Mouse (Mus musculus) mature B cell (primary cell): ENCODE measurements around the gene Astn2.
"Not testable (repeated sequence)": the region's sequence is repeated elsewhere in the genome, so short reads cannot be mapped to it uniquely, and the experiment has no call there.

Experiments
- in situ Hi-C: fragments of 300-500 bp; cut with MboI; formaldehyde crosslinking; loops from 2 replicates; pipeline ENCODE4 v1.14.3; 2019

Gene Astn2

GRCm38 (mm10) chr4:65758174-65758874, 646.1 kb downstream of the Astn2 start:
- in situ Hi-C loops = no loop called here

DNA sequence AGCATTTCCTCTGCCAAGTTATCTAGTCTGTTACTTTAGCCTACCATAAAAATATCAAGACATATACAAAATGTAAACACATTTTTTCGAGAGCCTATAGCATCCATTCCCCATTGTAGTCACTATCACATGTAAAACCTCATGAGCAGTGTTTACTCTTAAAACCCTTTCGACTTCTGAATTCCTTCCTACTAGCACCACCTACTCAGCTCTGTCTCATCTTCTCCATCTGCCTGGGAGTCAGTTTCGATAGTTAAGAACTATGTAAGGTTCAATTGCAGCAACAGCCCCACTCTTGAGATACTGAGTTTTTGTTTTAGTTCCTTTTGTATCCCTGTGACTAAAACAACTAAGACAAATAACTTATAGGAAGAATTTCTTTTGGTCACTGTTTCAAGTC, 651.5 kb downstream of the Astn2 start:
- in situ Hi-C loops = no loop called here

- in situ Hi-C loops = no loop called here
These were observed 659.6 kb downstream of the Astn2 start for GRCm38 (mm10) chr4:65744788-65745187.

DNA sequence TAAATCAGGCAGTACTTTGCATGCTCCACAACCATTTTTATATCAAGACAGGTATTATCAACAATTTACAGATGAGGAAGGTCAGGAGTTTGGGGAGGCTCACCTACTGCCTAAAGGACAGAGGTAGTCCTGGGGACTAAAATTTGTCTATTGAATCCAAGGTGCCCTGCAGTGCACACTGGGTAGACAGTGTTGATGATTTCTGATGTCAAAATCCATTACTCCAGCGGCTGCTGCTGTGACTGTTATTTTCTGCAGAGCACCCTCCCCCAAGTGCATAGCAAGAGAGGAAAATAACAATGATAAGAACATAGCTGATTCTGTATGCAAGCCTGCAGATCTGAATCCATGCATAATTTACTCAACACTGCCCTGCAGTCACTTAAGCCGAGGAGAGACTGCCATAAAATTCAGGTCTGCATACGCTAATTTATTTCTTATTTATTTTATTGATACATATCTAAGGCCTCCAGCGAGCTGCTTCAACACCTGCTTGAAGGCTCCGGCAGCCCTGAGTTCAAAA, 660.3 kb downstream of the Astn2 start:
- in situ Hi-C loops = no loop called here

- in situ Hi-C loops = no loop called here
These were observed 661.2 kb downstream of the Astn2 start for GRCm38 (mm10) chr4:65743160-65743691.

GRCm38 (mm10) chr4:65724414-65724813, 680.0 kb downstream of the Astn2 start:
- in situ Hi-C loops = no loop called here

GRCm38 (mm10) chr4:65719610-65720009, 684.8 kb downstream of the Astn2 start:
- in situ Hi-C loops = no loop called here

- in situ Hi-C loops = no loop called here
These were observed 686.5 kb downstream of the Astn2 start for GRCm38 (mm10) chr4:65717899-65718298.

DNA sequence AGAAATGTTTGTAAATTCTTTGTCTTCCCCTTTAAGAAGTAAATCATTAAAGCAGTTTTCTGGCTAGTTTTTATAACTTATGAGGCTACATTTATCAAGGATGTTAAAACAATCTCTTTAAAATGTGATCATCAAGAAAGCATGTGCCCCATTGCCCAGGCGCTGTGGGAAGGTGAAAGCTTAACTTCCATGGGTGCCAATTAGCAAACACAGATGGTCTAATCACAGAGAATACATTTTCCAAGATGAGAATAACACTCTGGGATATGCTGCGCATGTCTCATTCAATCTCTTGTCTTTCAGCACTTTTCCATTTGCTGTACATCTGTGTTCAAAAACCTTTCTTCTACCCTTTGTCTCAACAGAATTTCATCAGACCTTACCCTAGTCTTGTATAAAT, 688.3 kb downstream of the Astn2 start:
- in situ Hi-C loops = no loop called here

GRCm38 (mm10) chr4:65711678-65712077, 692.7 kb downstream of the Astn2 start:
- in situ Hi-C loops = no loop called here

DNA sequence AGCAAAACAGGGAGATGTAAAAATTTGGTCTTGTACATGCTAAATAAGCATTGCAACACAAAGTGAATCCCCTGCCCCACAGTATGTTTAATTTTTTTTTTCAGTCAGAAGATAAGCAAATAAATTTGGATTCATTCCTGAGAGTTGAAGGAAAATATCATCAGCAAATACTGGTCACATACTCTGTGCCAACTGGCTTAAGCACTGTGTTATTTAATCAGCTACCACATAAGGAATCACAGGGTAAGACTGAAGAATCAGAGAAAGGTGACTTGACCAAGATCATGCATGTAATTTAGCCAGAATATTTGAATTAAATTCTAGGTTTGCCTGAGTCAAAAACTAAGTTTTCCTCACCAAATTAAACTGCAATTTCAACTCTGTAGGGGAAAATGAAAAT, 693.8 kb downstream of the Astn2 start:
- in situ Hi-C loops = no loop called here

DNA sequence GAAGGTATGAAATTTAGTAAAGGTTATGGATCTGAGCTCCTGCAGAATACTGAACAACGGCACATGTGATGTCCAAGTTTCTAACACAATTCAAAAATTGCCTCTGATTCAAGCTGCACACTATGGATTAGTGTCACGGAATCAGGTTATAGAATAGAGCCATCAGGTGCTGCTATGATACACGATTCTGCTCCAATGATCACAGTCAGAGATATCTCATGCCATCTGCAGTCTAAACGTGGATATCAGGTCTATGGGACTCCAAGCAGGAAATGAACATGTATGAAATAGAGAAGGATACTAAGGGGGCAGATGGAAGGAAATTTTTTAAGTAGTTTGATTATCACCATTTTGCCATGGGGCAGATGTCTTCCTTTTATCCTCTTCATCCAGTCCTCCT, 702.6 kb downstream of the Astn2 start:
- in situ Hi-C loops = no loop called here

DNA sequence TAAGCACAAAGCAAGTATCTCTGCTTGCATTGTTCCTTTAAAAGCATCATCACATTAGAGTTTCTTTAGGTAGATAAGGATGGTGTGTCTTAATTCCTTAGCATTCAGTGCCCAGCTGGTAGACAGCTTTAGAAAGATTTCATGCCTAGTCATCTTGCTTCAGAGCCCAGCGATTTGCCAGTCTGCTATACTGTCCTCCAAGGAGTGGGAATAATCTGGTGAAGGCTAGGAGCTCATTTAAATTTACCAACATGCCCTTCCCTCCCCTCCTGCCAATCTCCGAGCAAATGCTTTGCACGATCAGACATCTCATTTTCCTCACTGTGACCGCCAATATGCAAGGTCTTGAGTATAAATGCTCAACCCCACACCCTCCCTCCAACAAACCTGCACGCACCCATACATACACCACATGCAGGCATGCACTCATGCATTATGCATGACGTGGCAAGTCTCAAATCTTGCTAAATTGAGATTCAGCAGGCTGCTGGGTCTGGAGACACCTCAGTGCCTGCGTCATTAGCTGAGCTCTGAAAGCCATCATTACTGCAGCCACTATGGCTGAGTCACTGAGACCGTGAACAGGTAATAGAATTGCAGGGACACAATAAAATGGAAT, 704.6 kb downstream of the Astn2 start:
- in situ Hi-C loops = no loop called here

DNA sequence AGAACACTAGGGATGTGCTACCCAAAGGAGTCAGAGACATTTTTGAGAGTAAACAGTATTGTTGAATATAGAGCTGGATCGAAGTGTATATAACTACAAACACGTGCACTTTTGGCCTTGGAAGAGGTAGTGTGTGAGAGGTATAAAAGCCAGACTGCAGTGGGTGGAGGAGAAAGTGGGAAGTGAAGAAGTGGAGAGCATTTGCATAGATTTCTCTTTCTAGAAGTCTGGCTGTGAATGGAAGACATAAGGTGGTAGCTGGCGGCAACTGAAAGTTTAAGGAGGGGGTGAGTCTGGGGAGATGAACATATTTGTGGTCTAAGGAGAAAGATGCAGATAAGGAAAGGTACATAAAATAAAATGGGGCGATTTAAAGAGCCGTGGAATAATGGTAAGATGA, 709.2 kb downstream of the Astn2 start:
- in situ Hi-C loops = no loop called here

GRCm38 (mm10) chr4:65694011-65694410, 710.4 kb downstream of the Astn2 start:
- in situ Hi-C loops = no loop called here

- in situ Hi-C loops = no loop called here
These were observed 717.2 kb downstream of the Astn2 start for GRCm38 (mm10) chr4:65687006-65687723.

GRCm38 (mm10) chr4:65686258-65687005, 718.0 kb downstream of the Astn2 start:
- in situ Hi-C loops = no loop called here

DNA sequence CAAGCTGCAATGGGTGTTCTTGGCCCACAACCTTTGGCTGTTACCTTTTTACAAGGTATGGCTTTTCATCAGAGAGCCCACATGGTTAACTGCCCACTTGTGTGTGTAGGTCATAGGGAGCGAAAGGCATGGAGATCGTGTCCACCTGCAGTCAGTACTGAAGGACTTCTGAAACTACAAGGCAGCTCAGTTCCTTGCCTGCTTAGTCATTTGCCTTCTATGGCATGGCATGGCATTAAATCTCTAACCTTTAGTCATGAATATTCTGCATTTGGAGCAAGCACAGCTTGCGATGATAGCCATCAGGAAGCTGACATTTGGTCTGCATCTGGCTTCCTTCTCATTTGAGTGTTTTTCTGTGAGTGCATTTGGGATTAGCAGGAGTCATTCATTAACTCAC, 720.0 kb downstream of the Astn2 start:
- in situ Hi-C loops = no loop called here

DNA sequence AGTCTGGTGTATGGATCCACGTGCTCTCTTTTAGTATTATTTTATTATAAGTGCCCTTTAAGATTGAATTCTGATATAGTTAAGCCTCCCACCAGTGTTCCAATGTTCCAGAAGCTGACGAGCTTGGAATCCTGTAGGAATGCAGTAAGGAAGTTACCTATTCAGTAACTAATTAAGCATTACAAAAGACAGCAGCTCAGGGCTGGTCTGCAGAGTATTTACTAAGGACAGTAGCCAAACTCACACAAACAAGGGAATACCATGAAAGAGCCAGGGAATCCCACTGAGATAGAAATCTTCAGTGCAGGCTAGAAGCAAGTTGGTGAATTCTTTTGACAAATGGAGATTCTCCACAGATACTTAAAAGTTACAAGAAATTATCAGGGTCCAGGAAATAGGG, 724.6 kb downstream of the Astn2 start:
- in situ Hi-C loops = not testable (repeated sequence)

- in situ Hi-C loops = no loop called here
These were observed 725.5 kb downstream of the Astn2 start for GRCm38 (mm10) chr4:65678929-65679328.

- in situ Hi-C loops = no loop called here
These were observed 725.9 kb downstream of the Astn2 start for GRCm38 (mm10) chr4:65678495-65678894.
